Mouse (Mus musculus): ENCODE measurements around the gene Rbpms2. TPM values are rescaled to one million over a fixed set of nuclear protein-coding genes. Genes with fewer than 3 reads are reported as not detected.
"Not testable (repeated sequence)": the region's sequence is repeated elsewhere in the genome, so short reads cannot be mapped to it uniquely, and the experiment has no call there.

Gene Rbpms2
- polyA plus RNA-seq, 1 experiment from 2014 or later = 20.4 TPM

GRCm38 (mm10) chr9:65676358-65677118 is 47.1 kb downstream of the Rbpms2 start:
- Histone ChIP-seq H3K27me3 (ENCODE audit: control insufficient read depth, insufficient read depth, low read length) (no peaks in the 10 kb centered on the region), H3K36me3 (ENCODE audit: control insufficient read depth, insufficient read depth, low read length) (no peaks in the 10 kb centered on the region), H3K9me3 (replicated peaks; ENCODE audit: control insufficient read depth, low read length) (no peaks in the 10 kb centered on the region), H3K4me3 (replicated peaks; ENCODE audit: low read length) (peak overlapping the region; percentile 61), H3K9ac (ENCODE audit: low read length) (peak overlapping the region; percentile 81), H3K4me1 (ENCODE audit: control insufficient read depth, insufficient read depth, low read length) (peaks cover 42% of the 10 kb centered on the region), H3K4me2 (ENCODE audit: low read depth, low read length) (peak overlapping the region; percentile 76), H3K27ac (ENCODE audit: low read length) (peak overlapping the region; percentile 39)
- ATAC-seq (ENCODE audit: insufficient read depth, low FRiP score) = peak; percentile 95
- WGBS = under 1% methylated on average over 36 of the region's 51 CpGs

DNA sequence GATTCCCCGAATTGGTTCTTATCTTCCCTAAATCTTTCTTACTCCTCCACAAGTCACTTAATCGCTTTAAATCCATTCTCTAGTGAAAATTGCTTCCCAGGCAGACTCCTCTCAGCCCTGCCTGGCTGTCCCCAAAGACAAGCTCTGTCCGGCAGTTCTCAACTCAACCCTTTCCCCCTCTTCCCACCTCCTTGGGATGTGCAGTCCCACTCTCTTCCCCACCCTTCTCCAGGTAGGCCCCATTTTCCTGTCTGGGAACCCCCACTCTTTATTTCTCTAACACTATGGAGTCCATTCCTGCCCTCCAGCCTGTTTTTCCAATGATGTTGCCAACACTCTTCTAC is 47.6 kb downstream of the Rbpms2 start:
- Histone ChIP-seq H3K27ac (ENCODE audit: low read length) (peak overlapping the region; percentile 20; the same call in 1 of the 2 replicates), H3K4me2 (ENCODE audit: low read depth, low read length) (peak overlapping the region; percentile 76), H3K4me1 (ENCODE audit: control insufficient read depth, insufficient read depth, low read length) (peaks cover 39% of the 10 kb centered on the region), H3K9ac (ENCODE audit: low read length) (peak overlapping the region; percentile 81), H3K9me3 (replicated peaks; ENCODE audit: control insufficient read depth, low read length) (no peaks in the 10 kb centered on the region), H3K27me3 (ENCODE audit: control insufficient read depth, insufficient read depth, low read length) (no peaks in the 10 kb centered on the region), H3K4me3 (replicated peaks; ENCODE audit: low read length) (peak overlapping the region; percentile 61), H3K36me3 (ENCODE audit: control insufficient read depth, insufficient read depth, low read length) (no peaks in the 10 kb centered on the region)
- ATAC-seq (ENCODE audit: insufficient read depth, low FRiP score) = no peak
- 11% methylated on average over 3 of the region's 3 CpGs for WGBS

- peak overlapping the region; percentile 58 for H3K9ac ChIP-seq (ENCODE audit: low read length)
- no peaks in the 10 kb centered on the region for H3K27me3 ChIP-seq (ENCODE audit: control insufficient read depth, insufficient read depth, low read length)
- H3K4me2 ChIP-seq (ENCODE audit: low read depth, low read length) = peak overlapping the region; percentile 76
- H3K9me3 ChIP-seq (replicated peaks; ENCODE audit: control insufficient read depth, low read length) = no peaks in the 10 kb centered on the region
- H3K4me3 ChIP-seq (replicated peaks; ENCODE audit: low read length) = peak overlapping the region; percentile 26
- peaks cover 41% of the 10 kb centered on the region for H3K4me1 ChIP-seq (ENCODE audit: control insufficient read depth, insufficient read depth, low read length)
- 7% methylated on average over 5 of the region's 5 CpGs for WGBS
- ATAC-seq (ENCODE audit: insufficient read depth, low FRiP score) = no peak
- no peaks in the 10 kb centered on the region for H3K36me3 ChIP-seq (ENCODE audit: control insufficient read depth, insufficient read depth, low read length)
- peak overlapping the region; percentile 68 for H3K27ac ChIP-seq (ENCODE audit: low read length)
These were observed 49.8 kb downstream of the Rbpms2 start for GRCm38 (mm10) chr9:65679181-65679761.

- Histone ChIP-seq H3K9ac (ENCODE audit: low read length) (no peak overlapping the region), H3K4me3 (replicated peaks; ENCODE audit: low read length) (no peak overlapping the region), H3K27ac (ENCODE audit: low read length) (peak overlapping the region; percentile 53; the same call in 1 of the 2 replicates), H3K36me3 (ENCODE audit: control insufficient read depth, insufficient read depth, low read length) (no peaks in the 10 kb centered on the region), H3K9me3 (replicated peaks; ENCODE audit: control insufficient read depth, low read length) (no peaks in the 10 kb centered on the region), H3K4me2 (ENCODE audit: low read depth, low read length) (0 out of 2 replicates have a peak overlapping the region, but pooled peaks have one; percentile 9), H3K27me3 (ENCODE audit: control insufficient read depth, insufficient read depth, low read length) (no peaks in the 10 kb centered on the region), H3K4me1 (ENCODE audit: control insufficient read depth, insufficient read depth, low read length) (peaks cover 41% of the 10 kb centered on the region)
- 62% methylated on average over 4 of the region's 4 CpGs for WGBS
- no peak for ATAC-seq (ENCODE audit: insufficient read depth, low FRiP score)
These were observed 51.6 kb downstream of the Rbpms2 start for GRCm38 (mm10) chr9:65680938-65681633.

DNA sequence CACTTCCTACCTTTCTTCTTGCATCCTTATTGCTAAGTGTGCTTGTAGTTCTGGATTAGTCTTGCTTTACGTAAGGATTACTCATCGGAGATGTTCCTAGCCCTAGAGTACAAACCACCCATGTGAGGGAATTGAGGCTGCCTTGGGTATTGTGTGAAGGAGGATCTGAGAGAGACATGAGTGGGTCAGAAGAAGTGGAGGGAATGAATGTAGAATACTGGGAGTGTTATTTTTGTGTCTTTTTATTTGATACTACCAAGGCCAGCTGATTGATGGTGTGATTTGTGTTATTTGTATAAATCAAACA is 52.1 kb downstream of the Rbpms2 start:
- Histone ChIP-seq H3K27me3 (ENCODE audit: control insufficient read depth, insufficient read depth, low read length) (no peaks in the 10 kb centered on the region), H3K4me1 (ENCODE audit: control insufficient read depth, insufficient read depth, low read length) (peaks cover 41% of the 10 kb centered on the region), H3K36me3 (ENCODE audit: control insufficient read depth, insufficient read depth, low read length) (peaks cover 3% of the 10 kb centered on the region; the same call in 1 of the 2 replicates), H3K4me2 (ENCODE audit: low read depth, low read length) (no peak overlapping the region), H3K9me3 (replicated peaks; ENCODE audit: control insufficient read depth, low read length) (no peaks in the 10 kb centered on the region), H3K27ac (ENCODE audit: low read length) (peak overlapping the region; percentile 47; the same call in 1 of the 2 replicates), H3K9ac (ENCODE audit: low read length) (no peak overlapping the region), H3K4me3 (replicated peaks; ENCODE audit: low read length) (no peak overlapping the region)
- 78% methylated on average over 2 of the region's 2 CpGs for WGBS
- no peak for ATAC-seq (ENCODE audit: insufficient read depth, low FRiP score)

GRCm38 (mm10) chr9:65682183-65682582 is 52.7 kb downstream of the Rbpms2 start:
- 83% methylated on average over 3 of the region's 3 CpGs for WGBS
- no peak overlapping the region for H3K27ac ChIP-seq (ENCODE audit: low read length)
- no peaks in the 10 kb centered on the region for H3K9me3 ChIP-seq (replicated peaks; ENCODE audit: control insufficient read depth, low read length)
- H3K4me2 ChIP-seq (ENCODE audit: low read depth, low read length) = no peak overlapping the region
- peaks cover 41% of the 10 kb centered on the region for H3K4me1 ChIP-seq (ENCODE audit: control insufficient read depth, insufficient read depth, low read length)
- no peak overlapping the region for H3K4me3 ChIP-seq (replicated peaks; ENCODE audit: low read length)
- no peak overlapping the region for H3K9ac ChIP-seq (ENCODE audit: low read length)
- no peak for ATAC-seq (ENCODE audit: insufficient read depth, low FRiP score)
- H3K36me3 ChIP-seq (ENCODE audit: control insufficient read depth, insufficient read depth, low read length) = peaks cover 5% of the 10 kb centered on the region; the same call in 1 of the 2 replicates
- H3K27me3 ChIP-seq (ENCODE audit: control insufficient read depth, insufficient read depth, low read length) = no peaks in the 10 kb centered on the region

DNA sequence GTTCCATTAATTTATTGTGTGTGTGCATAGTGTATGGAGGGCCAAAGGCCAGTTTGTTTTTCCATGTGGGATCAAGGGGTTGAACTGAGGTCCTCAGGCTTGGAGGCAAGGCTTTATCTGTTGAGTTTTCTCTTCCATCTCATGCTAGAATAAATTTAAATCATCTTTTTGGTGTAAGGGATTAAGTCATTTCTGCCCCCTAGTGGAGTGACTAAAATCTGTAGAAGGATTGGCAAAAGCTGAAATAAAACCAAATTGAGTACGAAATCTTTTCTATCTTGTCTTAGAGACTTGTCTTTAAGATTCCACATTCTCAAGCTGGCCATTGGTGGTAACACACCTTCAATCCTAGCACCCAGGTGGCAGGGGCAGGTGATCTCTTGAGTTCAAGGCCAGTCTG is 53.5 kb downstream of the Rbpms2 start:
- Histone ChIP-seq H3K27ac (ENCODE audit: low read length) (no peak overlapping the region), H3K4me3 (replicated peaks; ENCODE audit: low read length) (no peak overlapping the region), H3K9me3 (replicated peaks; ENCODE audit: control insufficient read depth, low read length) (no peaks in the 10 kb centered on the region), H3K4me2 (ENCODE audit: low read depth, low read length) (no peak overlapping the region), H3K4me1 (ENCODE audit: control insufficient read depth, insufficient read depth, low read length) (peaks cover 36% of the 10 kb centered on the region), H3K36me3 (ENCODE audit: control insufficient read depth, insufficient read depth, low read length) (peaks cover 5% of the 10 kb centered on the region; the same call in 1 of the 2 replicates), H3K27me3 (ENCODE audit: control insufficient read depth, insufficient read depth, low read length) (no peaks in the 10 kb centered on the region), H3K9ac (ENCODE audit: low read length) (no peak overlapping the region)
- WGBS = 63% methylated on average over 1 of the region's 1 CpGs
- no peak for ATAC-seq (ENCODE audit: insufficient read depth, low FRiP score)

- no peak overlapping the region for H3K9ac ChIP-seq (ENCODE audit: low read length)
- no peak for ATAC-seq (ENCODE audit: insufficient read depth, low FRiP score)
- 79% methylated on average over 2 of the region's 2 CpGs for WGBS
These were observed 55.3 kb downstream of the Rbpms2 start for GRCm38 (mm10) chr9:65684704-65685103.

DNA sequence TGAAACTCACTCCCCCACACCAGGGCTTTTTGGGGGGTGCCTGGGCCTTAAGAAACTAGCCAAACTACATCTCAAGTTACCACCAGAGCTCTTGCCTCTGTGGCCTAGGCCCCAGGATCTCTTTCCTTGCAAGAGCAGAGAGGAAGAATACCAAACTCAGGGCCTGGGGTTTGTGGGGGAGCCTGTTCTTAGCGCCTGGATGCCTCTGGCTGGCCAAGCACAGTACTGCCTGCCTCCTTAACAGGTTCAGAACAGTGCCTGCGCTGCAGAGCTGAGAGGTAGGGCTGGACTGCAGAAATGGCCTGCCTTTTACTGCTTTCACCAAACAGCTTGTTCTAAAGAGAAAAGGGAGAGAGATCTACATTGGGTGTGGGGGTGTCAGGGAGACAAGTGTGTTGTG is 60.4 kb downstream of the Rbpms2 start:
- H3K4me3 ChIP-seq (replicated peaks; ENCODE audit: low read length); H3K4me1 ChIP-seq (ENCODE audit: control insufficient read depth, insufficient read depth, low read length); H3K27ac ChIP-seq (ENCODE audit: low read length); ATAC-seq (ENCODE audit: insufficient read depth, low FRiP score); H3K4me2 ChIP-seq (ENCODE audit: low read depth, low read length); H3K9me3 ChIP-seq (replicated peaks; ENCODE audit: control insufficient read depth, low read length); H3K9ac ChIP-seq (ENCODE audit: low read length); H3K27me3 ChIP-seq (ENCODE audit: control insufficient read depth, insufficient read depth, low read length); H3K36me3 ChIP-seq (ENCODE audit: control insufficient read depth, insufficient read depth, low read length): not testable (repeated sequence)
- WGBS = 64% methylated on average over 2 of the region's 2 CpGs

More at GRCm38 (mm10) chr9:65684704-65685103, 55.3 kb downstream of the Rbpms2 start:
- H3K4me2 ChIP-seq (ENCODE audit: low read depth, low read length) = no peak overlapping the region
- H3K27ac ChIP-seq (ENCODE audit: low read length) = no peak overlapping the region
- no peak overlapping the region for H3K4me3 ChIP-seq (replicated peaks; ENCODE audit: low read length)
- H3K36me3 ChIP-seq (ENCODE audit: control insufficient read depth, insufficient read depth, low read length) = peaks cover 8% of the 10 kb centered on the region; the same call in 1 of the 2 replicates
- H3K4me1 ChIP-seq (ENCODE audit: control insufficient read depth, insufficient read depth, low read length) = peaks cover 20% of the 10 kb centered on the region
- H3K27me3 ChIP-seq (ENCODE audit: control insufficient read depth, insufficient read depth, low read length) = no peaks in the 10 kb centered on the region
- no peaks in the 10 kb centered on the region for H3K9me3 ChIP-seq (replicated peaks; ENCODE audit: control insufficient read depth, low read length)

Measured in stomach, embryonic 16.5 days (tissue).